In genomic region chr9:108053665-108054225, GRCm38 (mm10) we compare ENCODE assay signal across 12 mouse cellular contexts. TPM values are rescaled to one million over a fixed set of nuclear protein-coding genes. Genes with fewer than 3 reads are reported as not detected.
A peak's percentile ranks its signal among the peaks of the same experiment; 100 is the strongest.
DNase-seq lines count a peak whose midpoint lies in the region; ATAC-seq and TF ChIP-seq lines count a peak whose summit lies in the region.
"Had no signal": no experiment of that assay in that cellular context is flagged by ENCODE, and none has a peak within 500 bp of the region (broad histone marks: within the 10 kb centered on the region; RNA-seq: fewer than 3 reads in every experiment).

No protein-coding gene starts in this region.

- ATAC-seq in liver, embryonic 13.5 days (ENCODE audit: low read depth) = no peak
- ATAC-seq in embryonic facial prominence, embryonic 15.5 days (ENCODE audit: insufficient number of reproducible peaks, low FRiP score, low TSS enrichment, low read depth) = no peak
- no peak for ATAC-seq in stomach, embryonic 14.5 days (ENCODE audit: insufficient number of reproducible peaks, insufficient read depth, low FRiP score, low read depth)
- ATAC-seq in midbrain, postnatal 0 days (ENCODE audit: low FRiP score) = no peak

- 92% methylated on average over 15 of the region's 15 CpGs for WGBS in liver, embryonic 13.5 days (ENCODE audit: insufficient replicate concordance)
- 93% methylated on average over 15 of the region's 15 CpGs for WGBS in embryonic facial prominence, embryonic 15.5 days
- 86% methylated on average over 15 of the region's 15 CpGs for WGBS in stomach, embryonic 14.5 days
- 94% methylated on average over 15 of the region's 15 CpGs for WGBS in midbrain, postnatal 0 days

- intact Hi-C loops in gastrocnemius, adult 2 months (cut with DNase I) = loop anchor here (2.0 to 5.0 kb wide), 3 partner anchors 69 to 151 kb away; partner anchors contain the start of gene Inka1
- intact Hi-C loops in gastrocnemius, postnatal 14 days (cut with DNase I; ENCODE audit: low total_unique reads) = no loop called here

- H3K4me2 ChIP-seq in liver, embryonic 13.5 days = no peak overlapping the region
- peak overlapping the region; percentile 44; the same call in 1 of the 2 replicates for H3K4me2 ChIP-seq in embryonic facial prominence, embryonic 15.5 days (replicated peaks)
- 0 out of 2 replicates have a peak overlapping the region, but pooled peaks have one; percentile 33 for H3K4me2 ChIP-seq in stomach, embryonic 14.5 days (replicated peaks; ENCODE audit: low read depth, low read length)
- no peak overlapping the region for H3K4me2 ChIP-seq in midbrain, postnatal 0 days (ENCODE audit: low read depth, low read length, poor library complexity, severe bottlenecking)

- 0 out of 2 replicates have a peak overlapping the region, but pooled peaks have one; percentile 51 for H3K9ac ChIP-seq in liver, embryonic 13.5 days
- no peak overlapping the region for H3K9ac ChIP-seq in embryonic facial prominence, embryonic 15.5 days
- H3K9ac ChIP-seq in stomach, embryonic 14.5 days (replicated peaks; ENCODE audit: low read depth, low read length) = no peak overlapping the region
- H3K9ac ChIP-seq in midbrain, postnatal 0 days (replicated peaks; ENCODE audit: low read length, poor library complexity, severe bottlenecking) = no peak overlapping the region

- H3K27me3 ChIP-seq in liver, embryonic 13.5 days = no peaks in the 10 kb centered on the region
- no peaks in the 10 kb centered on the region for H3K27me3 ChIP-seq in embryonic facial prominence, embryonic 15.5 days
- H3K27me3 ChIP-seq in stomach, embryonic 14.5 days (ENCODE audit: control insufficient read depth, insufficient read depth, low read length) = no peaks in the 10 kb centered on the region
- no peaks in the 10 kb centered on the region for H3K27me3 ChIP-seq in midbrain, postnatal 0 days (ENCODE audit: insufficient read depth, low read length)

- peaks cover 53% of the 10 kb centered on the region for H3K4me1 ChIP-seq in liver, embryonic 13.5 days (replicated peaks)
- peaks cover 24% of the 10 kb centered on the region for H3K4me1 ChIP-seq in embryonic facial prominence, embryonic 15.5 days
- peaks cover 9% of the 10 kb centered on the region; the same call in 1 of the 2 replicates for H3K4me1 ChIP-seq in stomach, embryonic 14.5 days (ENCODE audit: control insufficient read depth, insufficient read depth, low read length)
- peaks cover 7% of the 10 kb centered on the region; the same call in 1 of the 2 replicates for H3K4me1 ChIP-seq in midbrain, postnatal 0 days (ENCODE audit: insufficient read depth, low read length)

- H3K27ac ChIP-seq in gastrocnemius, adult 2 months = peak overlapping the region; percentile 87
- peak overlapping the region; percentile 63; the same call in 1 of the 2 replicates for H3K27ac ChIP-seq in liver, embryonic 13.5 days
- peak overlapping the region; percentile 75 for H3K27ac ChIP-seq in embryonic facial prominence, embryonic 15.5 days (replicated peaks)
- no peak overlapping the region for H3K27ac ChIP-seq in stomach, embryonic 14.5 days (ENCODE audit: low read length)
- H3K27ac ChIP-seq in midbrain, postnatal 0 days (ENCODE audit: low read depth, low read length) = no peak overlapping the region

- peaks cover 83% of the 10 kb centered on the region for H3K36me3 ChIP-seq in liver, embryonic 13.5 days
- H3K36me3 ChIP-seq in embryonic facial prominence, embryonic 15.5 days = peaks cover 68% of the 10 kb centered on the region
- peaks cover 26% of the 10 kb centered on the region; the same call in 1 of the 2 replicates for H3K36me3 ChIP-seq in stomach, embryonic 14.5 days (ENCODE audit: control insufficient read depth, insufficient read depth, low read length)
- H3K36me3 ChIP-seq in midbrain, postnatal 0 days (ENCODE audit: insufficient read depth, low read length) = peaks cover 50% of the 10 kb centered on the region

- TF ChIP-seq CTCF in gastrocnemius, adult 2 months (IDR thresholded peaks at IDR 0.05) = no peak
- TF ChIP-seq CTCF in midbrain, postnatal 0 days (IDR thresholded peaks at IDR 0.05) = no peak

- H3K9me3 ChIP-seq in liver, embryonic 13.5 days (replicated peaks) = no peaks in the 10 kb centered on the region
- H3K9me3 ChIP-seq in embryonic facial prominence, embryonic 15.5 days (replicated peaks) = no peaks in the 10 kb centered on the region
- H3K9me3 ChIP-seq in stomach, embryonic 14.5 days (ENCODE audit: control insufficient read depth, low read depth, low read length) = no peaks in the 10 kb centered on the region
- H3K9me3 ChIP-seq in midbrain, postnatal 0 days (ENCODE audit: low read length) = no peaks in the 10 kb centered on the region

- DNase-seq in gastrocnemius, adult 2 months = peak; percentile 43
- no peak for DNase-seq in gastrocnemius, postnatal 14 days
- no peak for DNase-seq in liver, embryonic 13.5 days
- DNase-seq in liver = no peak
- DNase-seq in midbrain, postnatal 0 days (ENCODE audit: low spot score) = no peak
- DNase-seq in embryo, embryonic 10.5 days (ENCODE audit: low spot score) = no peak
- DNase-seq: adrenal gland, postnatal 10 days; kidney, postnatal 10 days; lung, postnatal 4 days had no signal

- peak overlapping the region; percentile 60 for H3K4me3 ChIP-seq in gastrocnemius, adult 2 months
- H3K4me3 ChIP-seq in liver, embryonic 13.5 days (replicated peaks) = no peak overlapping the region
- no peak overlapping the region for H3K4me3 ChIP-seq in embryonic facial prominence, embryonic 15.5 days (replicated peaks)
- H3K4me3 ChIP-seq in stomach, embryonic 14.5 days (ENCODE audit: low read depth, low read length) = no peak overlapping the region
- H3K4me3 ChIP-seq in midbrain, postnatal 0 days (ENCODE audit: low read depth, low read length) = no peak overlapping the region

RNA-seq across cellular contexts. Expression of gene Amigo3, which starts 0.8 kb away (rescaled TPM):
- total RNA-seq in gastrocnemius, adult 2 months (2021) = 1 to 10 TPM; 1.5 to 3.1 TPM
- 1 to 10 TPM; 1.0 to 2.4 TPM for total RNA-seq in gastrocnemius, postnatal 14 days (2021)
- polyA plus RNA-seq in liver, embryonic 13.5 days (2015; fragmentation: Nextera tagmentation; extraction: Ambion mirVana) = 1.2 and 1.4 TPM in 2 replicates
- 4.0 and 5.0 TPM in 2 replicates for polyA plus RNA-seq in embryonic facial prominence, embryonic 15.5 days (2015; fragmentation: Nextera tagmentation; extraction: Ambion mirVana)
- polyA plus RNA-seq in stomach, embryonic 14.5 days (2014; fragmentation: Nextera tagmentation; extraction: Ambion mirVana) = 3.1 TPM in 2 replicates
- 2.5 and 3.7 TPM in 2 replicates for total RNA-seq in midbrain, postnatal 0 days (2014; rRNA removed)
- 1.4 and 1.6 TPM in 2 replicates for polyA plus RNA-seq in midbrain, postnatal 0 days (2015; fragmentation: Nextera tagmentation; extraction: Ambion mirVana)

RNA-seq across cellular contexts. Expression of gene Gmppb, which starts 4.7 kb away (rescaled TPM):
- 1 to 10 TPM; 3.3 to 6.3 TPM for total RNA-seq in gastrocnemius, adult 2 months (2021)
- 1 to 10 TPM; 4.7 to 8.3 TPM for total RNA-seq in gastrocnemius, postnatal 14 days (2021)
- polyA plus RNA-seq in liver, embryonic 13.5 days (2015; fragmentation: Nextera tagmentation; extraction: Ambion mirVana) = 21.0 TPM in 2 replicates
- polyA plus RNA-seq in embryonic facial prominence, embryonic 15.5 days (2015; fragmentation: Nextera tagmentation; extraction: Ambion mirVana) = 38.4 and 40.5 TPM in 2 replicates
- 21.4 and 26.6 TPM in 2 replicates for polyA plus RNA-seq in stomach, embryonic 14.5 days (2014; fragmentation: Nextera tagmentation; extraction: Ambion mirVana)
- total RNA-seq in midbrain, postnatal 0 days (2014; rRNA removed) = 13.4 and 18.7 TPM in 2 replicates
- 14.9 and 17.8 TPM in 2 replicates for polyA plus RNA-seq in midbrain, postnatal 0 days (2015; fragmentation: Nextera tagmentation; extraction: Ambion mirVana)

RNA-seq across cellular contexts. Expression of gene Mst1, which starts 26.5 kb away (rescaled TPM):
- not detected for total RNA-seq in gastrocnemius, adult 2 months (2021)
- total RNA-seq in gastrocnemius, postnatal 14 days (2021) = not detected
- polyA plus RNA-seq in liver, embryonic 13.5 days (2015; fragmentation: Nextera tagmentation; extraction: Ambion mirVana) = 15.5 and 18.6 TPM in 2 replicates
- 3.1 and 3.5 TPM in 2 replicates for polyA plus RNA-seq in embryonic facial prominence, embryonic 15.5 days (2015; fragmentation: Nextera tagmentation; extraction: Ambion mirVana)
- 3.7 and 4.4 TPM in 2 replicates for polyA plus RNA-seq in stomach, embryonic 14.5 days (2014; fragmentation: Nextera tagmentation; extraction: Ambion mirVana)
- 0.14 TPM in 1 of 2 replicates, not detected in the other for total RNA-seq in midbrain, postnatal 0 days (2014; rRNA removed)
- not detected in 2 replicates for polyA plus RNA-seq in midbrain, postnatal 0 days (2015; fragmentation: Nextera tagmentation; extraction: Ambion mirVana)
- total RNA-seq: left cerebral cortex, adult 18-20 months had no signal

RNA-seq across cellular contexts. Expression of gene Rnf123, which starts 29.4 kb away (rescaled TPM):
- 100 to 1,000 TPM; 128 to 157 TPM for total RNA-seq in gastrocnemius, adult 2 months (2021)
- 100 to 1,000 TPM; 154 to 161 TPM for total RNA-seq in gastrocnemius, postnatal 14 days (2021)
- 80.8 and 88.0 TPM in 2 replicates for polyA plus RNA-seq in liver, embryonic 13.5 days (2015; fragmentation: Nextera tagmentation; extraction: Ambion mirVana)
- polyA plus RNA-seq in embryonic facial prominence, embryonic 15.5 days (2015; fragmentation: Nextera tagmentation; extraction: Ambion mirVana) = 28.7 and 34.9 TPM in 2 replicates
- polyA plus RNA-seq in stomach, embryonic 14.5 days (2014; fragmentation: Nextera tagmentation; extraction: Ambion mirVana) = 31.1 and 33.5 TPM in 2 replicates
- 46.3 and 60.6 TPM in 2 replicates for total RNA-seq in midbrain, postnatal 0 days (2014; rRNA removed)
- 44.1 and 49.1 TPM in 2 replicates for polyA plus RNA-seq in midbrain, postnatal 0 days (2015; fragmentation: Nextera tagmentation; extraction: Ambion mirVana)

RNA-seq across cellular contexts. Expression of gene Apeh, which starts 40.7 kb away (rescaled TPM):
- 10 to 100 TPM; 30.6 to 33.4 TPM for total RNA-seq in gastrocnemius, adult 2 months (2021)
- total RNA-seq in gastrocnemius, postnatal 14 days (2021) = 10 to 100 TPM; 37.9 to 38.3 TPM
- 176 and 195 TPM in 2 replicates for polyA plus RNA-seq in liver, embryonic 13.5 days (2015; fragmentation: Nextera tagmentation; extraction: Ambion mirVana)
- 48.3 and 51.2 TPM in 2 replicates for polyA plus RNA-seq in embryonic facial prominence, embryonic 15.5 days (2015; fragmentation: Nextera tagmentation; extraction: Ambion mirVana)
- 52.2 and 58.0 TPM in 2 replicates for polyA plus RNA-seq in stomach, embryonic 14.5 days (2014; fragmentation: Nextera tagmentation; extraction: Ambion mirVana)
- total RNA-seq in midbrain, postnatal 0 days (2014; rRNA removed) = 32.3 and 45.1 TPM in 2 replicates
- 38.3 and 42.7 TPM in 2 replicates for polyA plus RNA-seq in midbrain, postnatal 0 days (2015; fragmentation: Nextera tagmentation; extraction: Ambion mirVana)

Comparison
In these comparisons a context has a peak if more than half of its experiments do, and no peak if none do; other contexts are left out.
1. H3K27ac ChIP-seq: peak in gastrocnemius, adult 2 months (single experiment), liver, embryonic 13.5 days (single experiment) and embryonic facial prominence, embryonic 15.5 days (single experiment); none in stomach, embryonic 14.5 days (single experiment) and midbrain, postnatal 0 days (single experiment).
2. H3K4me2 ChIP-seq: peak in embryonic facial prominence, embryonic 15.5 days (single experiment) and stomach, embryonic 14.5 days (single experiment); none in liver, embryonic 13.5 days (single experiment) and midbrain, postnatal 0 days (single experiment).